Mouse (Mus musculus) embryo, embryonic 10.5 days (tissue): ENCODE measurements around the gene Stab1.

Experiments
- DNase-seq: peaks from one replicate; pipeline ENCODE4 v3.0.0-alpha.2; 2015; ENCODE audit warnings: low spot score

Gene Stab1

DNA sequence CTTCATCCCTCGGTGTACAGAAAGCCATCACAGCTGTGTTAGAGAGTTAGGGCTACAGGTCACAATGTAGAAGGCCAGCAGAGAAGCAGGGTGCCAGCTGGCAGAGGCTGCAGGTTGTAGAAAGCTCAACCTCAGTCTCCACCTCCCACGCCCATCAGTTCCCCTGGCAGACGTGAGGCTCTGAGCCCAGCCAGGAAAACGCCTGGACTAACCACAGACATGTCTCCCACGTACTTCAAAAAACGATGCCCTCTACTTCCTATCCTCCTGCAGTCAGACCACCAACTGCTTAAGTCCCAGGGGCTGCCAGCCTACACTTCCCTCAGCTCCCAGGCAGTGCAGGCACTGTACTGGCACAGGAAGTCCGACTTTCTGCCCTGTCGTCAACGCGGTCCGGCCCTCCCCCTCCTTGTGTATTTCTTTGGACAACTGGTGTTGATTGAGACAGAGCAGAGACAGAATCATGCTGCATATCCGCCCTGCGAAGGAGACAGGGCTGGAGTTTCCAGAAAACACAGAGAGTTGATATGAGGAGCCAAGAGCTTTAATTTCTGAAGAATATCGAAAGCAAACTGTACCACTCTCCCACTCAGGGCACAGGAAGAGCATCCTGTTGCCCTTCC lies 26.6 kb upstream of the Stab1 start:
- no peak for DNase-seq

DNA sequence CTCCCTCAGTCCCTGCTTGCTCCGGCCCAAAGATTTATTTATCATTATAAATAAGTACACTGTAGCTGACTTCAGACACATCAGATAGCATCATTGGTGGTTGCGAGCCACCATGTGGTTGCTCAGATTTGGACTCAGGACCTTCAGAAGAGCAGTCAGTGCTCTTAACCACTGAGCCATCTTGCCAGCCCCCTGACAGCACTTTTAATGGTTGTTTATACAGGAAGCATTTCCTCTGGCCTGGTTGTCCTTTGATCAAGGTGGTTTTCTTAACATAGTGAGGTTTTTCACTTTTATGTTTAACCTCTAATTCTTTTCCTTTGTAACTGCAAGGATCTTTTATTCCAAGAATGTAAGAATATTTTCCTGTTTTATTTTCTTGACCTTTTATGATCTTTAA lies 26.0 kb upstream of the Stab1 start:
- DNase-seq = no peak

DNA sequence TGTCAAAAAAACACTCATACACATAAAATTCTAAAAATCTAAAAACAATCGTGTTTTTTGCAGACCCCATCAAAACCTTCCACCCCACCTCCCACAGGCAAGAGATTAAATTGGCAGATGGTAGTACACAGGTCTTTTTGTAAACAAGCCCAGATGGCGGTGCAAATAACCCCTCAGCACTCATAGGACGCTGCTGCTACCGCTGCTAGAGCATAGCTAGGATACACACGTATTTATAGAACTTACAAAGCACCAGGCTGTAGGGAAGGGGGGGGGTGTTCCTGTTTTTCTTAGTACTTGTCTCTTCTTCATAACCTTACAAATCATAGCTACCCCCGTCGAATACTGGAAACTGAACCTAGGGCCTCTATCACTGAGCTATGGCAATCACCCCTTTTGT lies 25.4 kb upstream of the Stab1 start:
- DNase-seq = no peak

DNA sequence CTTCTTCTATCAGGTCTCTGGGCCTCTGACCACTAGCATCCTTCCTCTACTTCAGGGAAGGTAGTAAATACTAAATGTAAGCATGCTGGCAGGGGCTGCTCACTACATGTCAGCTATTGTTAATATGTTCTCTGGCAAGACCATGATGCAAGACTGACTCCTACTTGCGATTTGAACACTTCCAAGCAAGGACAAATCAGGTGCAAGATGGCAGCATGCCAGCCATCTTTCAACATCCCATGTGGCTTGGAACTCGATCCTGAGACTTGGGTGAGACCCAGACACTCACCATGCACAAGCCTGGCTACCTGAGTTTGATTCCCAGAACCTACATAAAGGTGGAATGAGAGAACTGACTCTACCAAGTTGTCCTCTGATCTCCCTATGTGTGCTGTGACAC lies 23.5 kb upstream of the Stab1 start:
- DNase-seq = no peak

- no peak for DNase-seq
These were observed 20.9 kb upstream of the Stab1 start for GRCm38 (mm10) chr14:31189348-31189747.

DNA sequence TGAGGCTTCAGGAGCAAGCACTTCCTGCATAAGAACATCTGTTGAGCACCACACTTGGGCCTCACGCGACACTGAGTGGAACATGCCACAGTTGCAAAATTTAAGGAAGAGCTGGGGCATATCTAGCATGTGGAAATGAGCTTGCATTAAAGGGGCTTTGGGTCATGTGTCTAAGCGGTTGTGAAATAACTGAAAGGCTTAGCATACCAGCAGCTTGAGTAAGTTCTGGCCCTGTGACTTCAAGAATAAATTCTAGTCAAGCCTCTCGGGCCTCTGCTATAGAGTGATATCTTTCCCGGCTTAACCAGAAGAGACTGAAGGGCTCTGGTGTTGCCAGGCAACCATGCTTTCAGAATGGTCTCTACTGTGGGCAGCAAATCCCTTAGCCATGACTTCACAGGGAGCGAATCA lies 20.3 kb upstream of the Stab1 start:
- peak; percentile 47 for DNase-seq

DNA sequence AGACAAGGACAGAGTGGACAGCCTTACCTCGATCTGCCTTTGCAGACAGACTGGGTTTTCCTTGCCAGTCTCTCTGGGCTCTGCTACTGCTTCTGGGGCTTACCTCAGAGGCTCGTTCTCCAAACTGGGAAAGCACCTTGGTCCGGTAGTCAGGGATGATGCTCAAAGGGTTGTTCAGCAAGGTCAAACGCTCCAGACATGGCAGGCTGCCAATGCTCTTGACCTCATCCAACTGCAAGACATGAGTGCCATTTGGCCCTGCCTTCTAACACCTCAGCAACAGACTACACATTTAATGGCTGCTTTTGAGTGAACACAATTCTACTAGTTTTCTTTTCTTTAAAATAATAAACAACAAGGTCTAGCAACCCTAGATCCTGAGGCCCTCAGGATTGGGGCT lies 18.2 kb upstream of the Stab1 start:
- no peak for DNase-seq

GRCm38 (mm10) chr14:31184195-31184594 lies 15.8 kb upstream of the Stab1 start:
- no peak for DNase-seq

DNA sequence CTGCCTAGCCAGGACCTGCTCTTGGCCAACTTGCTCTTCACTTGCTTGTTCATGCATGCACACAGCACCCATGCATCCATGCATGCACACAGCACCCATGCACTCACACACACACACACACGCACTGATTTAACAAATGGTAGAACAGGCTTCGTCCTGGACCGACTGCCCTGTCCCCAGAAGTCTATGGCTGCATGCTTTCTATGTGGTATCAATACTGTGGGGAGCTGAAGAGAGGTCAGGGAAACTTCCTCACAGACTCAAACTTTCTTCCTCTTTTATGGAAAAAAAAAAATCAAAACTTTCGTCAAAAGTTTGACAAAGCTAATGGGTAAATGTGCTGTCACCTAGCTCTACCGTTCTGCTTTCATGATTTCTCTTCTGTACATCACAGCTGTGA lies 15.1 kb upstream of the Stab1 start:
- DNase-seq = no peak

DNA sequence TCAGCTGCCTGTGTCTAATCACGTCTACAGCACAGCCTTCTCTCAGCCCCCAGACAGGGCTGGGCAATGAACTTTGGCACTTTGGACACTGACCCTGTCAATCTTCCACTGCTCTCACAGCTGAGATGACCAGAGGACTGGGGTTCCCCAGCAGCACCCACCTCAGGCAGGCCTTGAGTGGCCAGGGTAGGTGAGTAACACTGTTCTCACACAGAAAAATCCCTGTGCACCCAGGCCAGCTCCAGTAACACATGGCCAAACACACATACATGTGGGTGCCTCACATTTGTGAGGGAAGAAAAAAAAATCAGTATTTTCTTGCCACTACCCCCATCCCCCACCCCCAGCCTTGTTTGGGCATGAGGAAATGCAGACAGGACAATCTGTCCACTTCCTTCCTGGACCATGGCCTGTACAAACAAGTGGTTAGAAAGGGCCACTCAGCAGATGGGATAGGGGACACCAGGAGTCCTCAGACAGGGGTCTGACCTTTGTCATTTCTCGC lies 14.4 kb upstream of the Stab1 start:
- DNase-seq = peak; percentile 21

DNA sequence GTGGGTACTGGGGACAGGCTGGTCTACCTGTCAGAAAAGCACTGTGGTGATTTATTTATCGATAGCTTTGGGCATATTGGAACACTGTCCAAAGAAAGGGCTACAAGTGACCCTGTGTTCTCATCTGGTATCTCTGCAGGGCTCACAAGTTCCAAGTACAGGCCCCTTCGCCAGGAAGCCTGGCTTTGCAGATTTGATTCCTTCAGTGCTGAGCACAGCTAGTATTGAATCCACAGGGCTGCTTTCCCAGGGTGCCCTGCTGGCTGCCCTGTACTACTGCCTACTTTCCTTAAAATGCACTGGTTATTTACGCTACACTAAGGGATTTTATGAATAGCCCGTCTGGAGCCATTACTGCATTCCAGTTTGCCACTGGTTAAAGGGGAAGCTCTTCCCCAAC lies 13.1 kb upstream of the Stab1 start:
- DNase-seq = no peak

GRCm38 (mm10) chr14:31179677-31180365 lies 11.4 kb upstream of the Stab1 start:
- no peak for DNase-seq

GRCm38 (mm10) chr14:31177715-31178114 lies 9.3 kb upstream of the Stab1 start:
- no peak for DNase-seq

GRCm38 (mm10) chr14:31177287-31177686 lies 8.8 kb upstream of the Stab1 start:
- no peak for DNase-seq

GRCm38 (mm10) chr14:31173537-31173936 lies 5.1 kb upstream of the Stab1 start:
- no peak for DNase-seq

DNA sequence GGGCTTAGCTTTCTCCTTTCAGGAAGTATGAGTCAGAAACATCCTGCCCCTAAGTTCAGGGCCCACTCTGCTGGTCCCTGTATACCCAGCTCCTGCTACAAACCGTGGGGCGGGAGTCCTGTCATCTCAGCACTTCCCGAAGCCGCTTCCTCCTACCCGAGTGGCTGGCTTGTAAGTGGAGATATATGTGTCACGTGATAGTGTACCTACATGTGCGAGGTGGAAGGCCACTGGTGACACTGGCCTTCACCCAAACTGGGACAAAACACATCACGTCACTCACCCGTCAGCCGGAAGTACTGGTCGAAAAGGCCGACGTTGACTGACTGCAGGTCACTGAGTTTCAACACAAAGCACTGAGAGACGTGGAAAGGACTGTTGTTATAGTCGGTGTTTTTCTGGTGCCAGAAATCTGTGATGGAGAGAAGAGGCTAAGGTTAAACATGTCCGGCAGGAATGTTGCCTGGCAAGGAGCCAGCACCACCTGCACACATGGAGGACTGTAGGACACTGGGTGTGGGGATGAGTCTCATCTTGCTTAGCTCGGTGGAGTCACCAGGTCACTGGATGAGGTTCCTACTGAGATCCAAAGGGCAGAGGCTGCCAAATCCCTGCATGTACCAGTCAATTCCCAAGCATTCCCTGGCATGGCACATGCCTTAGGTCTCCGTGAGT lies 4.5 kb upstream of the Stab1 start:
- DNase-seq = no peak

GRCm38 (mm10) chr14:31171821-31172220 lies 3.4 kb upstream of the Stab1 start:
- DNase-seq = no peak

DNA sequence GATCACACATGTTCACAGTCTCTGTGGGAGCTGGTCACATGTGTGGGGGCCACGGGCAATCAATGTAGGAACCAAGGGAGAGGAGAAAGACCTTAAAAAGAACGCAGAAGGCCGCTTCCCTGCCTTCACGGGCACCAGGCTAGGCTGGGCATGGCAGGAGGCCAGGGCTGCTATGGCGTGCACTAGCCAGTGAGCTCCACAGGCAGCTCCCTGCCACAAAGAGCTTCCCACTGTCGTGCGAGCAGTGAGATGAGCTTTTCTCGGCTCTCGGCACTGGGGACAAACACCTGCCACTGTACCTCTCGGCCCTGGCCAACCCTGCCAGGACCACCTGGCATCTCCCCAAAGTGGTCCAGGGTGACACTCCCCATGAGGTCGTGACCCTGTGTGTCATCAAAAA lies 2.9 kb upstream of the Stab1 start:
- DNase-seq = no peak

- DNase-seq = no peak
These were observed 2.5 kb upstream of the Stab1 start for GRCm38 (mm10) chr14:31170963-31171362.

GRCm38 (mm10) chr14:31169508-31169907 lies 1.1 kb upstream of the Stab1 start:
- DNase-seq = no peak

DNA sequence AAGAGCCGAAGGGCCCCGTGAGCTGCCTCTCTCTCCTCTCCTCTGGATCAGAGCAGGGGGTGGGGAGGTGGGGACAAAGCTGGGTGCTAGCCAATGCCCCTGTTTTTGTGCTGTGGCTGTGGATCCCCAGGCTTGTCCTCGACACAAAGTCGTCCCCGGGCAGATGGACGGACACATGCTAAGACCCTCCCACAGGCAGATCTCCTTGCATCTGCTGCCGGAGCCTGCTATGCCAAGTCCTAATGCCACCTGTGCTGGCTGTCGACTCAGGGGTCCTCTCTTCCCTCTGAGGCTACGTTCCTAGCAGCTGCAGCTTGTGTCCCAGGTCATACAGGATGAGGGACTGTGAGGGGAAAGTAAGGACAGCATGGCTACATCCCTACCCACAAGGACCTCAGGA lies 1.6 kb downstream of the Stab1 start:
- DNase-seq = no peak

GRCm38 (mm10) chr14:31165991-31166630 lies 2.3 kb downstream of the Stab1 start:
- DNase-seq = no peak

- DNase-seq = no peak
These were observed 3.0 kb downstream of the Stab1 start for GRCm38 (mm10) chr14:31165458-31165857.
